ENCODE assay signal across 13 mouse cellular contexts in genomic region chr2:122789311-122789710, GRCm38 (mm10). TPM values are rescaled to one million over a fixed set of nuclear protein-coding genes. Genes with fewer than 3 reads are reported as not detected.
DNase-seq lines count a peak whose midpoint lies in the region; TF ChIP-seq lines count a peak whose summit lies in the region.
"Had no signal": no experiment of that assay in that cellular context is flagged by ENCODE, and none has a peak within 500 bp of the region (broad histone marks: within the 10 kb centered on the region; RNA-seq: fewer than 3 reads in every experiment).

No protein-coding gene starts in this region.

- TF ChIP-seq CTCF in lung, adult 2 months (IDR thresholded peaks at IDR 0.05; ENCODE audit: insufficient read depth, low read length) = no peak

- DNase-seq in lung, adult 18-20 months = peak; percentile 27 to 60
- DNase-seq in lung, adult 2 months = no peak
- DNase-seq in kidney, adult 8-10 months = peak; percentile 31 to 73
- DNase-seq in lung, postnatal 36 days = peak; percentile 65
- DNase-seq in thymus, postnatal 4 days = peak; percentile 33
- no peak for DNase-seq in right cerebral cortex, postnatal 14 days
- DNase-seq in cerebellum, adult 8-10 months = no peak
- DNase-seq in testis, postnatal 14 days (ENCODE audit: low spot score) = no peak
- DNase-seq: cerebellum, postnatal 25 days; gastrocnemius, postnatal 10 days; right cerebral cortex, postnatal 4 days had no signal

- TF ChIP-seq POLR2A in lung, adult 2 months (IDR thresholded peaks at IDR 0.05; ENCODE audit: borderline replicate concordance, extremely low read depth, low read depth, low read length) = no peak

- no peaks in the 10 kb centered on the region for H3K4me1 ChIP-seq in lung, adult 2 months (ENCODE audit: control insufficient read depth, insufficient read depth, low read length)
- H3K4me1 ChIP-seq: limb, embryonic 12.5 days had no signal

- H3K4me3 ChIP-seq in lung, adult 2 months (replicated peaks; ENCODE audit: extremely low read depth, low read depth, low read length) = no peak overlapping the region
- H3K4me3 ChIP-seq: erythroblast, embryonic 14.5 days; limb, embryonic 12.5 days had no signal

- 54% methylated on average over 7 of the region's 7 CpGs for WGBS in lung, adult 2 months

RNA-seq across cellular contexts. Expression of gene Sqor, which starts 24.3 kb away (rescaled TPM):
- polyA plus RNA-seq in lung, adult 2 months (2012; rRNA removed) = 34.8 and 37.3 TPM in 2 replicates

RNA-seq across cellular contexts. Expression of gene Bloc1s6, which starts 51.0 kb away (rescaled TPM):
- polyA plus RNA-seq in lung, adult 2 months (2012; rRNA removed) = 21.7 and 29.0 TPM in 2 replicates

Comparison
In these comparisons a context has a peak if more than half of its experiments do, and no peak if none do; other contexts are left out.
1. DNase-seq: peak in lung, adult 18-20 months (2 of 2), kidney, adult 8-10 months (2 of 2), lung, postnatal 36 days (single experiment) and thymus, postnatal 4 days (single experiment); none in lung, adult 2 months (single experiment), right cerebral cortex, postnatal 14 days (single experiment), cerebellum, adult 8-10 months (single experiment) and testis, postnatal 14 days (single experiment).